1 mouse cellular context compared by ENCODE assay signal in the genomic region with DNA sequence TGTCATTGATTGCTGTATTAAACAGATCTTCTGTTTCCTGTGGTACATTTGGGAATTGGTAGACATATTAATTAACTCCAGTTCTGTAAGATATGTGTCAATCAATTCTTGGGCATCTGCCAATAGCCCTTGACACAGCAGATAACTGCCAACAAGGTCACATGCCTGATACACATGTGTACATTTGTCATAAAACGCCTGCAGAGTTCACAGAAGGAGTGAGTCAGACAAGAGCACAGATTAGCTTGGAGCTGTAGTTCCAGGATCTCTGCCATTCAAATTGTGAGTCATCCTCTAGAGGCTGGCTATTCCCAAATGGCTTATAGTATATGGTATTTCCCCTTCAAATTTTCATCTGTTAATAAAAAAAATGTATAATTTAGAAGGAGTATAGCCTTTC.
TF ChIP-seq lines count a peak whose summit lies in the region.

No protein-coding gene starts in this region.

TF ChIP-seq in MEL, 35 proteins besides CTCF, POLR2A, EP300 and RAD21 (continued from another document):
- no peak for TF ChIP-seq TAL1 (IDR thresholded peaks at IDR 0.05; ENCODE audit: low read length)
- no peak for TF ChIP-seq NRF1 (IDR thresholded peaks at IDR 0.05; ENCODE audit: insufficient read depth, low read depth, low read length, poor library complexity, severe bottlenecking)
- no peak for TF ChIP-seq ZNF384 (IDR thresholded peaks at IDR 0.05; ENCODE audit: low read depth, low read length)
- TF ChIP-seq ELF1 (IDR thresholded peaks at IDR 0.05; ENCODE audit: low read depth, low read length) = no peak
- no peak for TF ChIP-seq TBP (IDR thresholded peaks at IDR 0.05; ENCODE audit: low read depth, low read length)
- TF ChIP-seq ZC3H11A (IDR thresholded peaks at IDR 0.05; ENCODE audit: low read depth, low read length) = no peak
TF ChIP-seq in MEL: peak in this region for 0.
